Comparison of ENCODE assay signal across 8 mouse cellular contexts in the genomic region with DNA sequence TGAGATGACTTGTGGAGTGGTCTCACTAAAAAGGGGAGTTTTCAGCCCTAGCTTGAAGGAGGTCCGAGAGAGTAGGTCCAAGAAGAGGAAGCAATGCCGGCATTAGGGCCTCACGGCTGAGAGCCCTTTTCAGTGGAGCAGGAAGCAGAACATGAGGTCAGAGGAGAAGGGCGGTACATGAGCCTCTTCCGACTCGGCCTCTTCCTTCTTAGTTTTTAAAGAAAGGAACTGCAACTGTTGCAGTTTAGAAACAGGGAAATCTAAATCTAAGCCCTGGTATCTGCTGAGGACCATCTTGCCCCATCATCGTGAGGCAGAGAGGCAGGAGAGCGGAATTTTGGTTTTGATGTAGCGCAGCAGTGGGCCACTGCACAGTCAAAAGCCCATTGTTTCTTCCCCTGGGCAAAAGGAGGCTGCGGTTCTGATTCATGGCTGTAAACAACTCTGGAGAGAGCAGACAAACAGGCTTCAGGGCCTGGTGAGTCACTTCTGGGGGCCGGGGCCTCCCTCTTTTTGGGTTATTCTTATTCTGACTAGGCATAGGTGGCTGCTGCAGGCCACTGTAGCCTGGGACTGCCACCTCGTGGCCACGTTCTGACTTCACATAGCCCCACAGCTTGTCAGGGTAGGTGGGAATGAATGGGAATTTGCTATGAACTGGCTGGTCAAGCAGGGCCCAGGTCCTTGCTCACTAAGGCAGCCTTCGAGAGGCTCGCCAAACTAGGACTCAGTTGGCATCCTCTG. TPM values are rescaled to one million over a fixed set of nuclear protein-coding genes. Genes with fewer than 3 reads are reported as not detected.
A peak's percentile ranks its signal among the peaks of the same experiment; 100 is the strongest.
DNase-seq lines count a peak whose midpoint lies in the region; ATAC-seq lines count a peak whose summit lies in the region.

Slc25a45 (plus strand) TSS at position 191 of the 744 bp plus-strand sequence.

- H3K4me2 ChIP-seq in hindbrain, embryonic 13.5 days, result 0 out of 2 replicates have a peak within 1 kb of the TSS, but pooled peaks have one; percentile 15

- H3K4me3 ChIP-seq in hindbrain, embryonic 13.5 days, result no peak within 1 kb of the TSS

- peak within 1 kb of the TSS; percentile 49 for H3K9ac ChIP-seq in hindbrain, embryonic 13.5 days

- no peaks in the 10 kb centered on the region for H3K27me3 ChIP-seq in hindbrain, embryonic 13.5 days

- H3K4me1 ChIP-seq in hindbrain, embryonic 13.5 days (replicated peaks), result peaks cover 29% of the 10 kb centered on the region

- peak; percentile 85 for DNase-seq in R1 (ENCODE audit: low read depth, low spot score)
- peak; percentile 88 to 89 for DNase-seq in cerebellum, postnatal 14 days
- DNase-seq in frontal cortex, postnatal 25 days (ENCODE audit: low spot score in 2 of 2), result peak; percentile 49 to 67
- peak; percentile 68 to 71 for DNase-seq in layer of hippocampus, postnatal 36 days
- peak; percentile 83 for DNase-seq in lung, postnatal 25 days (ENCODE audit: low spot score)
- peak; percentile 82 for DNase-seq in right cerebral cortex, adult 18-20 months
- DNase-seq in urinary bladder, postnatal 14 days (ENCODE audit: low spot score), result peak; percentile 86

- peak within 1 kb of the TSS; percentile 72 for H3K27ac ChIP-seq in hindbrain, embryonic 13.5 days

- H3K9me3 ChIP-seq in hindbrain, embryonic 13.5 days, result no peaks in the 10 kb centered on the region

- peaks cover 3% of the 10 kb centered on the region; the same call in 1 of the 2 replicates for H3K36me3 ChIP-seq in hindbrain, embryonic 13.5 days

- no peak for ATAC-seq in hindbrain, embryonic 13.5 days (ENCODE audit: low FRiP score)

- 50% methylated on average over 15 of the region's 15 CpGs for whole genome bisulfite sequencing in hindbrain, embryonic 13.5 days

RNA-seq across cellular contexts. Expression of gene Slc25a45, which starts in this region (rescaled TPM):
- polyA plus RNA-seq in hindbrain, embryonic 13.5 days (2015; fragmentation: Nextera tagmentation; extraction: Ambion mirVana), result 2.6 and 2.8 TPM in 2 replicates
- total RNA-seq in layer of hippocampus, postnatal 36 days (2021), result 1 to 10 TPM; 2.5 to 2.7 TPM
